Mouse (Mus musculus) hindbrain, embryonic 11.5 days (tissue): ENCODE measurements at regions not wholly inside any gene's neighbourhood (a gene's known extent, or its start where the extent isn't known, plus 50 kb on each side); places are given as distances from the start of the nearest gene placed in this dataset.

Source experiments
- ATAC-seq: fragments of 200-750 bp; cut with Nextera tagmentation; 2 replicates; pipeline ENCODE4 v1.8.0; 2017; ENCODE audit warnings: mild to moderate bottlenecking, moderate TSS enrichment, moderate library complexity; ENCODE audit not compliant: low FRiP score
- DNase-seq: peaks from one replicate; pipeline ENCODE4 v3.0.0-alpha.2; 2015; ENCODE audit warnings: low spot score
- H3K27ac ChIP-seq: fragments of 300-500 bp; sonication (generic); 2 replicates; pipeline ENCODE4 v1.5.1; 2014; ENCODE audit warnings: mild to moderate bottlenecking, low read depth, low read length
- H3K27me3 ChIP-seq: fragments of 300-500 bp; sonication (generic); 2 replicates; pipeline ENCODE4 v1.6.1; 2014; ENCODE audit warnings: mild to moderate bottlenecking, low read length, moderate library complexity, mixed read lengths; ENCODE audit not compliant: control insufficient read depth, insufficient read depth
- H3K36me3 ChIP-seq: fragments of 300-500 bp; sonication (generic); 2 replicates; pipeline ENCODE4 v1.6.1; 2014; ENCODE audit warnings: mild to moderate bottlenecking, low read length, moderate library complexity, mixed read lengths; ENCODE audit not compliant: control insufficient read depth, insufficient read depth
- H3K4me1 ChIP-seq: fragments of 300-500 bp; sonication (generic); replicated peaks from 2 replicates; pipeline ENCODE4 v1.6.1; 2014; ENCODE audit warnings: low read length, mixed read lengths; ENCODE audit not compliant: control insufficient read depth, insufficient read depth
- H3K4me2 ChIP-seq: fragments of 300-500 bp; sonication (generic); replicated peaks from 2 replicates; pipeline ENCODE4 v1.6.1; 2014; ENCODE audit warnings: mild to moderate bottlenecking, low read depth, low read length
- H3K4me3 ChIP-seq: fragments of 300-500 bp; sonication (generic); 2 replicates; pipeline ENCODE4 v1.5.1; 2014; ENCODE audit warnings: low read depth, low read length
- H3K9ac ChIP-seq: fragments of 300-500 bp; sonication (generic); 2 replicates; pipeline ENCODE4 v1.6.1; 2014; ENCODE audit warnings: low read depth, low read length
- H3K9me3 ChIP-seq: fragments of 300-500 bp; sonication (generic); 2 replicates; pipeline ENCODE4 v1.6.1; 2016; ENCODE audit warnings: low read length; ENCODE audit not compliant: control insufficient read depth
- WGBS: fragments of 180-500 bp; shearing (Covaris S2); extraction: QIAGEN DNeasy Blood & Tissue Kit; methylation state at CpG from one replicate; pipeline ENCODE4 v1.1.7; 2014; 5-methylcytosine and 5-hydroxymethylcytosine counted together

DNA sequence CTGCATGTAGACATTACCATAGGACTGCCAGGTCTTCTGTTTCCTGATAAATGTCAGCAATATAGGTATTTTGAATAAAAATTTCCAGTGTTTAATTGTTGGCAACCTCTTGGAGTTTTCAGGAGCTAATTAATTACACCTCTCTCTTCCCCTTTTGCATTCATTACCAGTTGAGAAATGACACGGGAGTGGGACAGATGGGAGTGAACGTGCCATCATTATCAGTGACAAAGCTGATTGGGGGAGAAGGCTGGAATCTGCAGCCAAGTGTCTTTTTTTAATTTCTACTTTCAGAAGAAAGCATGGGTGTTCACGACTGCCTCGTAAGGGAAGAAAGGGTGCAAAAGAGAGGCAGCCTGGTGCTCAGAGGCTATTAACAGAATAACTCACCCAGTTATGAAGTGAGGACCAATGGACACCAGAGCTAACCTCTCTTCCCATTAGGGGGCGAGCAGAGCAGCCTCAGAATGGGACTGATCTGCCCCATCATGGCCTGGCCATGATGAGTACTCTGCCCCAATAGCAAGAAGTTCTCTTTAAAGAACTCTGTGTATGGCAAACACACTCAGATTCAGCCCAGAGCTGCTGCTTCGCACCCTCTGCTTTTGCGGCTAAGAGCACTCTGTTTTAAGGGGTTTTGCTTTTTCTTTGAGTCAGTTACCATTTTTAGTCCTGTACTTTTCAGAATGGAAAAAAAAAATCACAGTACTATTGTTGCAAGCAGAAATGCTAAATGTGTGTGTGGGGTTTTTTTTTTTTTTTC, 55.1 kb upstream of the Spdl1 start:
- WGBS, result 86% methylated on average over 7 of the region's 7 CpGs
- Histone ChIP-seq H3K27me3 (no peaks in the 10 kb centered on the region), H3K4me2 (no peak overlapping the region), H3K4me1 (no peaks in the 10 kb centered on the region), H3K4me3 (no peak overlapping the region), H3K36me3 (no peaks in the 10 kb centered on the region), H3K9ac (no peak overlapping the region), H3K27ac (no peak overlapping the region), H3K9me3 (no peaks in the 10 kb centered on the region)
- ATAC-seq (no peak), DNase-seq (no peak)

DNA sequence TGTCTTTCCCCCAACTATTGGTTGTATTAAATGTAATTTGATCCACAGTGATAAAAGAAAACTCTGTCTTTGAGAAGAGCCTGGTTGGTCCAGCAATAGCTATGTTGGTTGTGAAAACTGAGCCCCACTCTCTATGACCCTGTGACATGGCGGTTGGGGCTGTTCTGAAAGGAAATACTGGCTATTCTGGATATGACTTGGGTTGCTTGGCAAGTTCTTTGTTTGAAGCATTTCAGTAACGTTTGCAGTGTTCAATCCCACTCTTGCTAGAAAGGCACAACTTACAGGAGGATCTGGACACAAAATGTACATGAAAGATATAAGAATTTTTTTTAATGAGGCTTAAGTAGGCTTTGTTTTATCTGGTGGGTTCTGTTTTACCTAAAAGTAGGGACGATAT, 54.1 kb upstream of the Spdl1 start:
- no peak for DNase-seq
- no peaks in the 10 kb centered on the region for H3K27me3 ChIP-seq
- 84% methylated on average over 3 of the region's 3 CpGs for WGBS

More for the DNA sequence above, 54.1 kb upstream of the Spdl1 start:
- no peak overlapping the region for H3K4me3 ChIP-seq
- H3K36me3 ChIP-seq, result no peaks in the 10 kb centered on the region
- ATAC-seq, result no peak
- no peak overlapping the region for H3K27ac ChIP-seq
- H3K9me3 ChIP-seq, result no peaks in the 10 kb centered on the region
- no peak overlapping the region for H3K4me2 ChIP-seq
- no peak overlapping the region for H3K9ac ChIP-seq
- H3K4me1 ChIP-seq, result no peaks in the 10 kb centered on the region
